Mouse (Mus musculus) brown adipose tissue, adult 24 weeks (tissue): ENCODE measurements at regions not wholly inside any gene's neighbourhood (a gene's known extent, or its start where the extent isn't known, plus 50 kb on each side); places are given as distances from the start of the nearest gene placed in this dataset.

Source experiments
- H3K27ac ChIP-seq: fragments of 200-500 bp; replicated peaks from 2 replicates; pipeline ENCODE4 v1.5.1; 2012; ENCODE audit warnings: low read depth, mild to moderate bottlenecking, low read length
- H3K4me1 ChIP-seq: fragments of 200-500 bp; 2 replicates; pipeline ENCODE4 v1.6.1; 2012; ENCODE audit warnings: low read length, mixed read lengths; ENCODE audit not compliant: control insufficient read depth, insufficient read depth, insufficient read length
- H3K4me3 ChIP-seq: fragments of 200-500 bp; 2 replicates; pipeline ENCODE4 v1.5.1; 2012; ENCODE audit warnings: low read depth, mild to moderate bottlenecking, low read length, moderate library complexity; ENCODE audit not compliant: insufficient read depth

DNA sequence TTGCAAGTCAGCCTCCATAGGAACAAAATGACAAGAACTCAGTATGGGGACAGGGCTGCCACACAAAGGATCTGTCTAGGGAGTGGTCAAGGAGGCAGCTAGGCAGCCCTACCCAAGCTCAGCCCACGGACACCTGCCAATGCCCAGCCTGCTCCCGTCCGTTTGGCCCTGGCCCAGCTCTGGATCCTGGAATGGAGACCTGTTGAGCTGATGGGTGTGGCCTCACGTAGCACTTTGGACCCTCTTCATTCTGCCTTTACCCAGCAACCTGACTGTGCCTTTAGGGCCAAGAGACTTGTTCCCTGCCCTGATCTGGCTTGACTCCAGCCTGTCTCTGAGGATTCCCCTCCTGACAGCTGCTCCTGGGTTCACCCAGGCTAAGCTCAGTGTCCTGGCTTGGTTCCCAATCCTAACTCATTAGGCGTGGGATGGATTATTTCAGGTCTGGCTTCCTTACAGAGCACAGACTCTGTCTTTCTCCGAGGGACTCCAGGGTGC is 50.5 kb upstream of the Msx1 start:
- H3K4me3 ChIP-seq, result no peak overlapping the region

More for the DNA sequence above, 50.5 kb upstream of the Msx1 start:
- no peaks in the 10 kb centered on the region for H3K4me1 ChIP-seq
- no peak overlapping the region for H3K27ac ChIP-seq
